Mouse (Mus musculus): Measurements from ENCODE around the gene Doc2b.

The Doc2b gene

GRCm38 (mm10) chr11:75796029-75796445 is at the start of gene Doc2b:
Doc2b (minus strand) TSS chr11:75796049.
- DNase-seq (ENCODE audit: low read depth, low spot score): peak; percentile 16

GRCm38 (mm10) chr11:75842904-75843619 is 47.2 kb upstream of the Doc2b start:
- no peak for DNase-seq (ENCODE audit: low read depth, low spot score)

- no peak for DNase-seq (ENCODE audit: low read depth, low spot score)
These were observed 45.7 kb upstream of the Doc2b start for GRCm38 (mm10) chr11:75841503-75841902.

DNA sequence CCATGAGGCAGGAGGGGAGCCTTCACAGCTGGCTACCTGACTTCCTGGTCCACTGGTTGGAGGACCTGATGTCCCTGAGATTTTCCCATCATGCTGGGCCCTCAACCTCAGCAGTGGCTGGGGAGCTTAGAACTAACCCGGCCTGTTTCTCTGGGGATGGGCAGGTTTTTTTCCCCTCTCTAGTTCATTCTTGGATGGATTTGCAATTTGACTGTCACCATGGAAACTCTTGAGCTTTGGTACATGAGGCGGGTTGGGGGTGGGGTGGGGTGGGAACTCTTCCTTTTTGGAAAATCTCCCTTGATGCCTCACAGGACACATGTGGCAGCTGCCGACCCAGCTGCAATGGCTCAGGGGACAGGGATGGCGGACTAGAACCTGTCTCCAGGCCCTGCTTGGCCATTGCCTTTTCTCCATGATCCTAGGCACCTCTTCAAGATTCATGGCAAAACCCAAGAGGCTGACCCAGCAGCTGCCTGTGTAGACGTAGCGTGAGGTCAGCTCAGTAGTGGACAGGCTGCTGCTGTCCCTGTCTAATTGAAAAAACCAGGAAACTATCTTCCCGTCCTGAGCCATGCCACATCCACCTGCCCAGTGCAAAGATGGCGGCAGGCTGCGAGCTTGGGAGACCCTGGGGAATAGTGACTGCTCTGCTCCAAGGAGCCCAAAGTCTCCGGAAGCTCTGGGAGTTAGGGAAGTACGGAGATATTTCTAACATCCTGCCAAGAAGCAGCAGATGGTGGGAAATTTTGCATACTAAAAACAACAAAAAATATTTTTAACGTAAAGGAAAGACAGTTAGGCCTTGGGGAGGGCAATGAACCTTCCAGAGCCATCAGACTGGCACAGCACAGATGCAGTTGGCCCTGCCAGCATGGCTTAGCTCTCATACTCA is 43.9 kb upstream of the Doc2b start:
- DNase-seq (ENCODE audit: low read depth, low spot score): no peak

DNA sequence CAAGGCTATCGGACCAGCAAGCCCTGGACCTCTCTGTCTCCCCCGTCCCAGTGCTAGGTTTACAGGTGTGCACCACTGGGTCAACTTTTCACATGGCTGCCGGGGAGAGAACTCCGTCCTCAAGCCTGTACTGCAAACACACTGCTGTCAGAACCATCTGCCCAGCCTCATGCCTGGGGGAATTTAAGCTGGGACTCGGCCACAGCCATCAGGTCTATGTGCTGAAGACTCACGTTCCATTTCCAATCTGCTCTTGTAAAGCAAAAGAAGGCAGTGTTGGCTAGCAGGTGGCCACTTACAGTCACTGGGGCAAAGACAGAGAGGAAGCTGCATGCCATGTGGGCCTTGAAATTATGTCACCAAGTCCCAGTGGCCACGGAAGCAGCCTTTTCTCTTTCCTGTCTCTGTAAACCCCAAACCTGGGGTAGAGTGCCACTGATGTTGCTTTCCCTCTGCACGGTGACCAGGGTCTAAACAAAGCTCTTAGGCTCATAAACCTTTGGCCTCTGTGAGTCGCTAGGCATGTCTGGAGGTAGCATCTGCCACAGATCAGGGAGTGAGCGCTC is 43.1 kb upstream of the Doc2b start:
- no peak for DNase-seq (ENCODE audit: low read depth, low spot score)

DNA sequence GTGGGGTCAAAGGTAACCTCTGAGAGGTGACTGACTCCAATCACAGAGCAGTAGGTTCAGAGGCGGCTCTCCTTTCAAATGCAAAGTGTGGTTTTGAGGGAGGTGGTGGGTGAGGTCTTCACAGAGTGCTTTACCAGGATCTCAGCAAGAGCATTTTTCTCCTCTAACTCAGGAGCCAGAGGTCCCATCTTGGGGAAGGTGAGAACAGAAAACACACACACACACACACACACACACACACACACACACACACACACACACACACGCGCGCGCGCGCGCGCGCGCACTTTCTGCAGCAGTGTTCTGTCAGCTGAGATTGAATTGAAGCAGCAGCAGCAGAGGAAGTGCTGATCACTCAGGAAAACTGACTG is 40.4 kb upstream of the Doc2b start:
- DNase-seq (ENCODE audit: low read depth, low spot score): no peak

GRCm38 (mm10) chr11:75835587-75836239 is 39.9 kb upstream of the Doc2b start:
- DNase-seq (ENCODE audit: low read depth, low spot score): no peak

DNA sequence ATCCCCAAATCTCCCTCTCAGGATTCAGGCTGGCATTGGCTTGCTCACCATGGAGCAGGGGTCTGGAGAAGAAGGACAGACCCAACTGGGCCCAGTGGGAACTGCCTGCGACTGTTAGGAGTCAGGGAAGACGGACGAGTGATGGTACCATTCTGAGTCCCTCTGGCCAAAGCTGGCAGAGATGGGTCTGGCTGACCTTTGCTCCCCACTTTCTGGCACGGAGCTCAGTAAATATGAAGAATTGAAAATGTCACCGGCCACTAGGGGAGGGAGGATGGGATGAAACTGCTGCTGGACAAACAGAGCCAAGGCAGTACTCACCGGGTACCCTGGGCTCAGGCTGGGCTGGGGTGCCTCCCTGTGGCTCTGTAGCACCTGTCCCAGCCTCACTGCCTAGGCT is 37.2 kb upstream of the Doc2b start:
- DNase-seq (ENCODE audit: low read depth, low spot score): no peak

- no peak for DNase-seq (ENCODE audit: low read depth, low spot score)
These were observed 34.5 kb upstream of the Doc2b start for GRCm38 (mm10) chr11:75830386-75830785.

GRCm38 (mm10) chr11:75827414-75827813 is 31.6 kb upstream of the Doc2b start:
- DNase-seq (ENCODE audit: low read depth, low spot score): no peak

DNA sequence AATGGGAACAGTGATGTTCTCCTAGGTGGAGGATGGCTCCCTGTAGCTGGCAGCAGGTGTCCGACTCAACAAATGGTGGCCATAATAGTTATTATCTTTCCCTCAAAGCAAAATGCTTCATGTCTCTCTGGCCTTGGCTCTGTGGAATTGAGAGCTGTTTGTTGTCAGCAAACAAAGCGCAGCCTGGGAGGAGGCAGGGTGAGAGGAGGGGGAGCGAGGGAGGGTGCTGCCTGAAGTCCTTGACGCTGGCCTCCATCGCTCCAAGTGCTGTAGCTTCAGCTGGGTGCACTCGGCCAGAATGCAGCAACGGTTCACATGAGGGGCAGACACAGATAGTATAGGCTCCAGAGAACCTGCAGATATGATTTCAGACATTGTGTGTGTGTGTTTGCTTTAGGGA is 27.7 kb upstream of the Doc2b start:
- no peak for DNase-seq (ENCODE audit: low read depth, low spot score)

DNA sequence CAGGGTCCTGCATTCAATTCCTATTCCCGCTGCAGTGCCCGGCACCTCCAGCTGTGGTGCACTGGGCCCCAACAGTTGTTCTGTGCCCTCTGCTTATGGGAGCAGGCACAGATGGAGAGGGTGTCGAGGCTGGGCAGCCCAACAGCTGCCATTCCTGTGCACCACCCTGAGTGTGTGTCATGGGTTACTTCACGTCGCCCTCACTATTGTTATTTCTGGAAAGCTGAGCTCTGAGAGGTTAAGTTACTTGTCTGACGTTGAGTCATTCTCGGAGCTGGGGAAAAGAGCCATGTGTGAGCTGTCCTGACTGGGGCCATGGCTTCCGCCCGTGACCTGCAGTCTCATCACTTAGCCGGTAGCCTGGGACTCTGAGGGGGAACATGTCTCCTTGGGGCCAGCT is 17.2 kb upstream of the Doc2b start:
- no peak for DNase-seq (ENCODE audit: low read depth, low spot score)

DNA sequence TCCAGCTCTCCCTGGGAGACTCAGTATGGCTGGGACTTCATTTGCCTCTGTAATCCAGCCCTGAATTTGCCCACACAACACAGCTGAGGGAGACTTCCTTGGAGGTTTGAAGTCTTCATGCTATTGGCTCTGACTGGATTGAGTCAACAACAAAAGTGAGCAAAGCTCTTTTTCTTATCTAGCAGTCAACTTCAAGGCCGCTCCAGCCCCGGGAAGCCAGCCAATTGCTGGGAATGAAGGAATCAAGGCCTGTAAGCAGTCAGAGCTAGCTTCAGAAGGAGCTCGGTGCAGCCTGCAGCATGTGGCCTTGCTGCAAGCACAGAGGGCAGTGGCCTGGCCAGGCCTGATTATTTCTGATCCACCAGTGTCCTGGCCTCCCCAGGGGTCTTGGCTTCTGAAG is 16.1 kb upstream of the Doc2b start:
- peak; percentile 28 for DNase-seq (ENCODE audit: low read depth, low spot score)

DNA sequence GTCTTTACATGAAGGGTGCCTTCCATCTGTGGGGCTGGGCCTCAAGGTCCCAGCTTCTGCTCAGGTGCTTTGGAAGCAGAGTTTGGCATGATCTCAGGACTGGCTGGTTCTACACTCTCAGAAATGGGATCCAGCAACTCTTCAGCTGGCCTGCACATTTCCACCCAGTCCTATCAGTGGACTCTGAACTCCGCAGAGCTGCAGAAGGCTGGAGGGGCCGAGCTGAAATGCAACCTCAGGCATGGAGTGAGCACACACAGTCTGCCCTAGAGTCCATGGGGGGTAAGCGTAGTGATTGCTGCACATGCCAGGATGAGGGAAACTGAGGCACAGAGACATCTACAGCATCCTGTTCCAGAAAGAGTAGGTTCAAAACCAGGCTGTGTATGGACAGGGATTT is 14.7 kb upstream of the Doc2b start:
- DNase-seq (ENCODE audit: low read depth, low spot score): no peak

DNA sequence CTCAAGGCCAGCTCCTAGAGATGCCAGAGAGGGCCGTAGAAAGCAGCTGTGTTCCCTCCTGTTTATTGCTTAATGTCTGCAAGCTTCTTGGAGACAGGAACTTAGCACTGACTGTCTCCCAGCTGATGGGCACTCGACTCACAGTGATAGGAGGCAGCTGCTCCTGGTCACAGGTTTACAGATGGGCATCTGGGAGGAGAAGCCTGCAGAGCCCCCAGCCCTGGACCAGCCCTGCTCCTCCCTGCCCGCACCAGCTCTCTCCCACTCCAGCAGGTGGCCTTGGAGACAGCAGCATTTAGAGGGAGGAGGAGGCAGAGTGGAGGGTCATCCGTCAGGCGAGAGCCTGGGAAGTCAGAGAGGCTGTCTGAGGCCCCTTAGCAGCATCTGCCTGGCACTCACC is 11.6 kb upstream of the Doc2b start:
- no peak for DNase-seq (ENCODE audit: low read depth, low spot score)

DNA sequence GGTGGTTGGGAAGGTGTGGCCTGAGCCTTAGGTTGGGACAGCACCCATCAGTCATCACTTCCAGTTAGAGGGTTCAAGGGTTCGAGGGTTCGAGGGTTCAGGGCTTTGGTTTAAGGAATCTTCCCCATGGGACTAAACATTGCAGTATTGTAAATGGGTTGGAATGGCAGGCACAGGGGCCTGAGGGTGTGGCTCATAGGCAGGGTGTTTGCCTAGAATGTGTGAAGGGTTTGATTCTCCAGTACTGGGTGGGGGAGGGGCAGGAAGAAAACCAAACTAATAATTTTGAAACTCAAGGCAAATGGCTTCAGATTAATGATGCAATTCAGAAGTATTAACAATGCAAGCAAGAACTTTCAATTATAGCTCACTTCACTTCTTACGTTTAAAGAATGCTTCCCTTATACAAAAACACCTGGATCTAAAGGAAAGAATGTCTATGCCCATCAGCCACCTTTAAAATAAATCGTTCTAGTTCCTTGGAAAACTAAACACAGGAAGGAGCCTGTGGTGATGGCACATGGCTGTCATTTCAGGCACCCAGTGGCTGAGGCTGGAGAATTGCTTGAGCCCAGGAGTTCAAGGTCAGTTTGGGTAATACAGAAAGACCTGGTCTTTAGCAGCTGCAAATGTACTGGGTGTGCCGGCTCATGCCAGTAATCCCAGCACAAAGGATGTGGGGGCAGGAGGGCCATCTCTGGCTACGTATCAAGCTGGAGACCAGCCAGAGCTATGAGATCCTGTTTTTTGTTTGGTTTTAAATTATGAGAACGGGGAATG is 6.1 kb upstream of the Doc2b start:
- DNase-seq (ENCODE audit: low read depth, low spot score): no peak

- no peak for DNase-seq (ENCODE audit: low read depth, low spot score)
These were observed 5.5 kb upstream of the Doc2b start for GRCm38 (mm10) chr11:75801369-75801768.

- no peak for DNase-seq (ENCODE audit: low read depth, low spot score)
These were observed 842 bp upstream of the Doc2b start for GRCm38 (mm10) chr11:75796536-75797246.

DNA sequence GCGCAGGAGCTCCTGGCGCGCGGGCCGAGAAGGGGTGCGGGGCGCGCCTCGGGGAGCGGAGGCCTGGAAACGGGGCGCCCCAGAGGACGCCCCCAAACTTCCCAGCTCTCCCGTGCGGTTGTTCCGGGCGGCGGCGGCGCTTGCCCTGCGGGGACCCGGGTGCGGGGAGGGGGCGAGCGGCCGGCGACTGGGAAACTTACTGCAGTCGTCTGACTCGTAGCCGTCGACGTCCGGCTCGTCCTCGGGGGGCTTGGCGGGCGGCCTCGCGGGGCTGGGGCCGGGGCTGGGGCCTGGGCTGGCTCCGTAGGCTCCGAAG is 570 bp downstream of the Doc2b start:
- no peak for DNase-seq (ENCODE audit: low read depth, low spot score)

DNA sequence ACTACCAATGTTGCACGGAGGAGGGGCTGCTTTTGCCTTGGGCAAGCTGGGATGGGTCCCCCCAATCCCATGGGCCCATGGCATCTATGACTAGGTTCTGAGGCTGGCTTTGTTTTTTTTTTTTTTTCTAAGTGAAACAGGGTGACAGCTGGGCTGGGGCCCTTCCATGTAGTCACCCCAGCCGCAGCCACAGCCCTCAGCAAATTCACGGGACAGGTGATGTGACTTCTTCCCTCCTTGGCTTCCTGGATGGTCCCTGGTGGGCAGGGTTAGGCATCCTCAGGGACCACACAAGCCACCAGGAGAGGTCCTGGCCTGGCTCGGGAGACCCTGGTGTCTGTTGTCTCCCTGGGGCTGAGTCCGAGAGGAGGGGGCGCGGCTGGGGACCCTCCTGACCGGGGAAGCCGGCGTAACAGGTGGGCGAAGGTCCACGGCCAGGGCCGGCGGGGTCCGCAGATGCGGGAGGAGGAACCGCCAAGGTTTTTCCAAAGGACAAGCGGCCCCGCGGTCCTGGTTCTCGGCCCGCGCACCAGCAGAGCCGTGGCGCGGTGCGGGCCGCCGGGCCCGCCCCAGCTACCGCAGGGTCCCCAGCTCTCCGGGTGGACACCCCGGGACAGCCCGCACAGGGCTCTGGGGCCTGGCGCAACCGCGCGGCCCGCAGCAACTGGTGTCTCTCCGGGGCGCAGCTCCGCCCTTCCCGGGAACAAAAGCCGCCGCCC is 1.1 kb downstream of the Doc2b start:
- no peak for DNase-seq (ENCODE audit: low read depth, low spot score)

All from brain, embryonic 18.5 days (tissue).